Mouse (Mus musculus) heart, adult 2 months (tissue): ENCODE measurements around the gene Myl10.

Source experiments
- CTCF ChIP-seq: fragments of 200-600 bp; IDR thresholded peaks from 2 replicates; pipeline ENCODE4 v1.8.1; 2022; ENCODE audit warnings: antibody characterized with exemption, mild to moderate bottlenecking, moderate library complexity
- EP300 ChIP-seq: fragments of 200-500 bp; IDR thresholded peaks from 2 replicates; pipeline ENCODE4 v1.6.1; 2011; ENCODE audit warnings: low read depth, low read length, control low read depth; ENCODE audit not compliant: insufficient read depth
- POLR2A ChIP-seq: fragments of 200-500 bp; IDR thresholded peaks from 2 replicates; pipeline ENCODE4 v1.6.1; 2011; ENCODE audit warnings: mild to moderate bottlenecking, low read depth, low read length, control low read depth; ENCODE audit not compliant: insufficient read depth

DNA sequence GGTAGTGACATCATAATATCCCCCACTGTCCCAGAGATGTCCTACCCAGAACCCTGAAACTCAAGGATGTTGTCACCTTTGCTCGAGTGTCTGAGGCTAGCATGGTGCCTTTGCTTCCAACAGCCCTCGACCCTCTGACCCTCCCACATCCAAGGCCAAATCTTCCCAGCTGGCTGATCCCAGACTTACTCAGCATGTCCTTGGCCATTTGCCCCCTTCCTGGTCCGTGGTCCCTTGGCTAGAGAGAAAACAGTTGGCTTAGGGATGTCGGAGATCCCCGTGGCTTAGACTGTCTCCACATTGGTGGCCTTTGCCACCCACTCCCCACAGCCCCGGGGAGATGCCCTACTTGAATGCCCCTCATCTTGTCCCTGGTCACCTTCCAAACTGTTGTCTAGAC lies 4.1 kb upstream of the Myl10 start:
- no peak for TF ChIP-seq CTCF
- no peak for TF ChIP-seq EP300
- no peak for TF ChIP-seq POLR2A
